Mouse (Mus musculus) intestine, embryonic 14.5 days (tissue): ENCODE results near the gene Olfr739. TPM values are rescaled to one million over a fixed set of nuclear protein-coding genes. Genes with fewer than 3 reads are reported as not detected.

ENCODE experiments used
- ATAC-seq: fragments of 200-750 bp; cut with Nextera tagmentation; replicated peaks from 2 replicates; pipeline ENCODE4 v1.8.0; 2017; ENCODE audit warnings: low read depth, moderate number of reproducible peaks, moderate TSS enrichment, moderate library complexity; ENCODE audit not compliant: low FRiP score, low TSS enrichment
- DNase-seq: peaks from one replicate; pipeline ENCODE4 v3.0.0-alpha.2; 2018; ENCODE audit warnings: low spot score
- H3K27ac ChIP-seq: fragments of 300-500 bp; sonication (generic); 2 replicates; pipeline ENCODE4 v1.5.1; 2014; ENCODE audit warnings: low read depth, mild to moderate bottlenecking, control low read depth
- H3K27me3 ChIP-seq: fragments of 300-500 bp; sonication (generic); replicated peaks from 2 replicates; pipeline ENCODE4 v1.6.1; 2014; ENCODE audit warnings: low read length, control low read depth; ENCODE audit not compliant: control insufficient read depth, insufficient read depth
- H3K36me3 ChIP-seq: fragments of 300-500 bp; sonication (generic); 2 replicates; pipeline ENCODE4 v1.6.1; 2014; ENCODE audit warnings: low read length, control low read depth; ENCODE audit not compliant: control insufficient read depth, insufficient read depth
- H3K4me1 ChIP-seq: fragments of 300-500 bp; sonication (generic); replicated peaks from 2 replicates; pipeline ENCODE4 v1.6.1; 2014; ENCODE audit warnings: low read length, control low read depth, mixed read lengths; ENCODE audit not compliant: control insufficient read depth, insufficient read depth
- H3K4me2 ChIP-seq: fragments of 300-500 bp; sonication (generic); 2 replicates; pipeline ENCODE4 v1.6.1; 2014; ENCODE audit warnings: low read length
- H3K4me3 ChIP-seq: fragments of 300-500 bp; sonication (generic); 2 replicates; pipeline ENCODE4 v1.5.1; 2014; ENCODE audit warnings: low read depth, low read length, control low read depth, mixed read lengths
- H3K9ac ChIP-seq: fragments of 300-500 bp; sonication (generic); 2 replicates; pipeline ENCODE4 v1.6.1; 2014; ENCODE audit warnings: mild to moderate bottlenecking, low read length
- H3K9me3 ChIP-seq: fragments of 300-500 bp; sonication (generic); 2 replicates; pipeline ENCODE4 v1.6.1; 2016; ENCODE audit warnings: low read length, control low read depth; ENCODE audit not compliant: control insufficient read depth
- WGBS: fragments of 180-500 bp; shearing (Covaris S2); extraction: QIAGEN DNeasy Blood & Tissue Kit; methylation state at CpG from one replicate; pipeline ENCODE4 v1.1.7; 2014; 5-methylcytosine and 5-hydroxymethylcytosine counted together
- polyA plus RNA-seq: library from polyadenylated mRNA; unstranded; fragments of >200 nt; fragmentation: Nextera tagmentation; extraction: Ambion mirVana; gene quantifications from 2 replicates; pipeline ENCODE4 v1.2.1, GENCODE M21; 2014

Olfr739 gene
- not detected in 2 replicates for polyA plus RNA-seq

DNA sequence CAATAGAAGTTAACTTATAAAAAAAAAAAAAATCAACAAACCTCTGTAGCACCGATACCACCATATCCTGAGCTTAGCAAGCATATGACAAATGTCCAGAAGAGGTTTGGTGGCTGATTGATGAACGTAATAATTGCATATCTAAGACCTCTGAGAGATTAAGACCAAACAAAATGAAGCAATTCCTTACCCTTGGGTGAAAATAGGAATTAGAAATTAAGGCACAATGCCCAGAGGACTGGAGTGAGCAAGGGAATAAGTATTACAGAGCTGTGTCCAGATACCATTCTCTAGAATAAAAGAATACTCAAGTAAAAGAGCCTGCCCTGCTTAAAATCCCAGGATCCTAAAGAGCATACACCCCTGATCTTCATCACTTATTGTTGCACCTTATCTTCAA, at the start of gene Olfr739:
Gene Olfr739, plus strand, starts transcription at position 301 of the 400 bp plus-strand sequence.
- 75% methylated on average over 2 of the region's 2 CpGs for WGBS
- no peaks in the 10 kb centered on the region for H3K27me3 ChIP-seq

GRCm38 (mm10) chr14:50380863-50381262, 37.6 kb upstream of the Olfr739 start, which contains the start of gene Olfr736:
Olfr736 (plus strand) TSS chr14:50381163.
- 59% methylated on average over 2 of the region's 2 CpGs for WGBS
- Histone ChIP-seq H3K4me2 (no peak within 1 kb of the TSS), H3K9me3 (no peaks in the 10 kb centered on the region), H3K27me3 (no peaks in the 10 kb centered on the region), H3K4me1 (no peaks in the 10 kb centered on the region), H3K4me3 (no peak within 1 kb of the TSS), H3K9ac (no peak within 1 kb of the TSS), H3K27ac (no peak within 1 kb of the TSS), H3K36me3 (no peaks in the 10 kb centered on the region)
- ATAC-seq = no peak
- DNase-seq = no peak

More for the DNA sequence above, at the start of gene Olfr739:
- DNase-seq (no peak), ATAC-seq (no peak)
- Histone ChIP-seq H3K4me2 (no peak within 1 kb of the TSS), H3K27ac (no peak within 1 kb of the TSS), H3K9me3 (no peaks in the 10 kb centered on the region), H3K36me3 (no peaks in the 10 kb centered on the region), H3K4me3 (no peak within 1 kb of the TSS), H3K4me1 (no peaks in the 10 kb centered on the region), H3K9ac (no peak within 1 kb of the TSS)

DNA sequence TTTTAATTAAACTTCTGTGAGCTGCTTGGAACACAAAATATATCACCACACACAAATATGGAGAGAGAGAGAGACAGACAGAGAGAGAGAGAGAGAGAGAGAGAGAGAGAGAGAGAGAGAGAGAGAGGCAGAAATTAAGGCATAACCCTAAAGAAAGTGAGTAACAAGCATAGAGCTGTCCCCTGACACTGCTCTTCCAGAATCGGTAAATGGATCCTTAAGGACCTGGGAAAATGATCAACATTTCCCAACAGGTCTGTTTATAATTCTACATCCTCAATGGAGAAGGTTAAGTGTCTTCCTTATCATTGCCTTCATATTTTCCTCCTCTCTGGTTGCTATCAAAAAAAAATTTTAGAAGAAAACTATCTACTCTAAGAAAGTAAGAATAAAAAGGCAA, 11.2 kb upstream of the Olfr739 start, which contains the start of gene Olfr738:
Gene Olfr738, plus strand, starts transcription at position 301 of the 400 bp plus-strand sequence.
- Histone ChIP-seq H3K4me3 (no peak within 1 kb of the TSS), H3K9ac (no peak within 1 kb of the TSS), H3K27ac (no peak within 1 kb of the TSS), H3K9me3 (no peaks in the 10 kb centered on the region), H3K4me1 (no peaks in the 10 kb centered on the region), H3K36me3 (no peaks in the 10 kb centered on the region), H3K4me2 (no peak within 1 kb of the TSS), H3K27me3 (no peaks in the 10 kb centered on the region)
- DNase-seq = no peak
- ATAC-seq = no peak
- 59% methylated on average over 1 of the region's 1 CpGs for WGBS

- 86% methylated on average over 3 of the region's 3 CpGs for WGBS
- no peak within 1 kb of the TSS for H3K9ac ChIP-seq
- H3K36me3 ChIP-seq = no peaks in the 10 kb centered on the region
- no peak within 1 kb of the TSS for H3K27ac ChIP-seq
- no peaks in the 10 kb centered on the region for H3K4me1 ChIP-seq
- no peak within 1 kb of the TSS for H3K4me2 ChIP-seq
- no peaks in the 10 kb centered on the region for H3K27me3 ChIP-seq
- no peak within 1 kb of the TSS for H3K4me3 ChIP-seq
- no peak for DNase-seq
- H3K9me3 ChIP-seq = no peaks in the 10 kb centered on the region
- ATAC-seq = no peak
Measured at GRCm38 (mm10) chr14:50445245-50445644, 26.8 kb downstream of the Olfr739 start, which contains the start of gene Olfr740. Olfr740 (plus strand) TSS chr14:50445545.

DNA sequence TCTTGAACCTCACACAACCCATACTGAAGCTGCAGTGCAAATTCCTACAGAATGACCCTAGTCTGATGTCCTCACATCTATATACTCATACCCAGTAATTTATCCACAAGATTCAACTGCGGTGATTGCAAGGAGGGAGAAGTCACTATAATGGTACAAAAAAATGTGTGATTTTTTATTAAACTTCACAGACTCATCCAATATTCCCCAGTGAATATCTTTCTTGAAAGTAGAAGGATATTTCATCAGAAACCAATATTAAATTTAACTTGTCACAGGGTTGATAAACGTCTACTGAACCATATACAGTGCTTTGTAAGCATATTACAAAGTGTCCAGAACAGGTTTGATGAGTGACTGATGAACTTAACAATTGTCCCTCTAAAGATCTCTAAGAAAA, 54.0 kb downstream of the Olfr739 start, which contains the start of gene Olfr741:
Gene Olfr741, plus strand, starts transcription at position 301 of the 400 bp plus-strand sequence.
- H3K27me3 ChIP-seq = no peaks in the 10 kb centered on the region
- no peak within 1 kb of the TSS for H3K27ac ChIP-seq
- ATAC-seq (no peak), DNase-seq (no peak)
- no peak within 1 kb of the TSS for H3K9ac ChIP-seq
- 68% methylated on average over 2 of the region's 2 CpGs for WGBS
- H3K4me3 ChIP-seq = no peak within 1 kb of the TSS
- H3K4me2 ChIP-seq = no peak within 1 kb of the TSS
- no peaks in the 10 kb centered on the region for H3K4me1 ChIP-seq
- H3K36me3 ChIP-seq = no peaks in the 10 kb centered on the region
- H3K9me3 ChIP-seq = no peaks in the 10 kb centered on the region

Other genes with a start within 250 kb of the Olfr739 start
- not detected in 2 replicates for gene Olfr730, start 230.4 kb upstream of the Olfr739 start, polyA plus RNA-seq
- not detected in 2 replicates for gene Olfr731, start 176.8 kb upstream of the Olfr739 start, polyA plus RNA-seq
- gene Olfr732, start 134.4 kb upstream of the Olfr739 start, polyA plus RNA-seq = not detected in 2 replicates
- not detected in 2 replicates for gene Olfr733, start 117.1 kb upstream of the Olfr739 start, polyA plus RNA-seq
- not detected in 2 replicates for gene Olfr734, start 91.9 kb upstream of the Olfr739 start, polyA plus RNA-seq
- gene Olfr735, start 69.8 kb upstream of the Olfr739 start, polyA plus RNA-seq = not detected in 2 replicates
- gene Tlr11, start 60.7 kb upstream of the Olfr739 start, polyA plus RNA-seq = not detected in 2 replicates
- not detected in 2 replicates for gene Olfr736, start 37.5 kb upstream of the Olfr739 start, polyA plus RNA-seq
- not detected in 2 replicates for gene Olfr738, start 11.1 kb upstream of the Olfr739 start, polyA plus RNA-seq
- not detected in 2 replicates for gene Olfr740, start 26.9 kb downstream of the Olfr739 start, polyA plus RNA-seq
- not detected in 2 replicates for gene Olfr741, start 54.1 kb downstream of the Olfr739 start, polyA plus RNA-seq
- not detected in 2 replicates for gene Olfr742, start 85.0 kb downstream of the Olfr739 start, polyA plus RNA-seq
- not detected in 2 replicates for gene Olfr743, start 103.2 kb downstream of the Olfr739 start, polyA plus RNA-seq
- not detected in 2 replicates for gene Olfr744, start 196.3 kb downstream of the Olfr739 start, polyA plus RNA-seq
- not detected in 2 replicates for gene Olfr745, start 220.8 kb downstream of the Olfr739 start, polyA plus RNA-seq
- gene Olfr746, start 228.5 kb downstream of the Olfr739 start, polyA plus RNA-seq = not detected in 2 replicates